Mouse (Mus musculus) hindbrain, embryonic 16.5 days (tissue): ENCODE measurements around the gene Dnajc4. TPM values are rescaled to one million over a fixed set of nuclear protein-coding genes. Genes with fewer than 3 reads are reported as not detected.

Experiments
- ATAC-seq: fragments of 200-750 bp; cut with Nextera tagmentation; 2 replicates; pipeline ENCODE4 v1.8.0; 2017; ENCODE audit warnings: moderate TSS enrichment, moderate library complexity
- H3K27ac ChIP-seq: fragments of 300-500 bp; sonication (generic); 2 replicates; pipeline ENCODE4 v1.5.1; 2014; ENCODE audit warnings: low read depth, mild to moderate bottlenecking, control low read depth, low read length, moderate library complexity
- H3K27me3 ChIP-seq: fragments of 300-500 bp; sonication (generic); replicated peaks from 2 replicates; pipeline ENCODE4 v1.6.1; 2014; ENCODE audit warnings: low read length; ENCODE audit not compliant: control insufficient read depth, insufficient read depth
- H3K36me3 ChIP-seq: fragments of 300-500 bp; sonication (generic); 2 replicates; pipeline ENCODE4 v1.6.1; 2014; ENCODE audit warnings: mild to moderate bottlenecking, low read length, moderate library complexity, mixed read lengths; ENCODE audit not compliant: control insufficient read depth, insufficient read depth
- H3K4me1 ChIP-seq: fragments of 300-500 bp; sonication (generic); 2 replicates; pipeline ENCODE4 v1.6.1; 2014; ENCODE audit warnings: low read depth, low read length; ENCODE audit not compliant: control insufficient read depth, insufficient read depth
- H3K4me2 ChIP-seq: fragments of 300-500 bp; sonication (generic); 2 replicates; pipeline ENCODE4 v1.6.1; 2014; ENCODE audit warnings: mild to moderate bottlenecking, low read length, control low read depth, moderate library complexity
- H3K4me3 ChIP-seq: fragments of 300-500 bp; sonication (generic); 2 replicates; pipeline ENCODE4 v1.5.1; 2014; ENCODE audit warnings: mild to moderate bottlenecking, low read length, control low read depth, moderate library complexity
- H3K9ac ChIP-seq: fragments of 300-500 bp; sonication (generic); 2 replicates; pipeline ENCODE4 v1.6.1; 2014; ENCODE audit warnings: low read depth, mild to moderate bottlenecking, control low read depth, low read length, moderate library complexity
- H3K9me3 ChIP-seq: fragments of 300-500 bp; sonication (generic); 2 replicates; pipeline ENCODE4 v1.6.1; 2014; ENCODE audit warnings: mild to moderate bottlenecking, low read length, moderate library complexity; ENCODE audit not compliant: control insufficient read depth
- WGBS: fragments of 180-500 bp; shearing (Covaris S2); extraction: QIAGEN DNeasy Blood & Tissue Kit; methylation state at CpG from one replicate; pipeline ENCODE4 v1.1.7; 2014; 5-methylcytosine and 5-hydroxymethylcytosine counted together
- polyA plus RNA-seq: library from polyadenylated mRNA; unstranded; fragments of >200 nt; fragmentation: Nextera tagmentation; extraction: Ambion mirVana; gene quantifications from 2 replicates; pipeline ENCODE4 v1.2.1, GENCODE M21; 2015

Dnajc4 gene
- polyA plus RNA-seq, 1 experiment from 2014 or later: 24.8 TPM

DNA sequence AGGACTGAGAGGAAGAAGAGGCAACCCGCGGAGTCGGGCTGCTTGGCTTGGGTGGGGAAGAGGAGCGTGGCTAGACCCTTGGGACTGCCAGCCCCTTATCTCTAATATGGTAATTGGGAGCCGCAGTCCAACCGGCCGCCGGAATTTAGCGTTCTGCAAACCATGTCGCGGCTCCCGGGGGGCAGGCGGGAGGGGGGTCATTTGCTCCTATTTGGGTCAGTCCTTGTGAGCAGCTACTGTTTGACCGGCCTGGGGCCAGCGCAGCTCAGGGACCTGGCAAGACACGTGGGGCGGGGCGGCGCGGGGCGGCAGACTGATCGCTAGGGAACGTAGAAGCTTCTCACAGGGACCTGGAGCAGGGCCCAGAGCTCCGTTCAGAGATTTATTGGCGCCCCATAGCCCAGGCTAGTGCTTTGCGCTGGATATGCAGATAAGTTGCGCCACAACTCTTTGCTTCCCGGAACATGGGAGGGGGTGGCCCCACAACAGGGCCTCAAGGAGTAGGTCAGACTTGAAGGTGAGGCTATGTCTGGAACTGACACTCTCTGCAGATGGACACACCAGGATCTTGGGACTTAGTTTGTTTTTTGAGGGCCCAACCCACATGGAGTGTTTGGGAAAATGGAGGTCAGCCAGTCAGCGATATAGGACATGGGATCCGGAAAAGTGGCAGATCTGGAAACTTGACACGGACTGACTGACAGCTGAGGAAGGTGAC lies 40.2 kb downstream of the Dnajc4 start:
- Histone ChIP-seq H3K9ac (peak overlapping the region; percentile 77), H3K4me1 (peaks cover 19% of the 10 kb centered on the region), H3K4me2 (peak overlapping the region; percentile 98), H3K9me3 (no peaks in the 10 kb centered on the region), H3K4me3 (peak overlapping the region; percentile 61), H3K27ac (peak overlapping the region; percentile 96), H3K36me3 (peaks cover 6% of the 10 kb centered on the region), H3K27me3 (no peaks in the 10 kb centered on the region)
- peak; percentile 27 for ATAC-seq
- 3% methylated on average over 31 of the region's 31 CpGs for WGBS

DNA sequence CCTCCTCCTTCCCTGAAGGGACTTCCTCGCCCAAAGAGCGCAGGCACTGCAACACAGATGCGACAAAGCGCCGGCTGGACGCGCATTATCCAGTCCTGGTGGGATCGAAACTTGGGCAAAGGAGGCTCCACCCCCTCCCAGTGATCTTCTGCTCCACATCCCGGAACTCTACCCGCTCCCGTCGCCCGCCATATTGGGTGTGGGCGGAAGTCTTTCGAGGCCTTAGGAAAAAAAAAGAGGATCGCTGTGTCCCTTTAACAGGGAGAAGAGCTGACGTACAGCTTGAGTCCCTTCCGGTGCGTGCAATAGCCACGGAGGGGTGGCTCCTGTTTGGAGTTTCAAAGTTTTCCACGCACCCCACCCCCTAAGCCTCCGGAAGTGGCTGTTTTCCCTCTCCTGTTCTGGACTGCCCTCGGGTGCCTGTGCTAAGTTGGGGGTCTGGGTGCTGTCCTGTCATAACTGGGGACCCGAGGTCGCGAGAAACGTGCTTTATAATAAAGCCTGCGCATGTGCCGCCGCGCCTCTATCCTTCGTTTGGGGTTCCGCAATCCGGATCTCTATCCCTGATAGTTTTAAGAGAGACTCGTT lies 40.9 kb downstream of the Dnajc4 start:
- peak; percentile 88 for ATAC-seq

DNA sequence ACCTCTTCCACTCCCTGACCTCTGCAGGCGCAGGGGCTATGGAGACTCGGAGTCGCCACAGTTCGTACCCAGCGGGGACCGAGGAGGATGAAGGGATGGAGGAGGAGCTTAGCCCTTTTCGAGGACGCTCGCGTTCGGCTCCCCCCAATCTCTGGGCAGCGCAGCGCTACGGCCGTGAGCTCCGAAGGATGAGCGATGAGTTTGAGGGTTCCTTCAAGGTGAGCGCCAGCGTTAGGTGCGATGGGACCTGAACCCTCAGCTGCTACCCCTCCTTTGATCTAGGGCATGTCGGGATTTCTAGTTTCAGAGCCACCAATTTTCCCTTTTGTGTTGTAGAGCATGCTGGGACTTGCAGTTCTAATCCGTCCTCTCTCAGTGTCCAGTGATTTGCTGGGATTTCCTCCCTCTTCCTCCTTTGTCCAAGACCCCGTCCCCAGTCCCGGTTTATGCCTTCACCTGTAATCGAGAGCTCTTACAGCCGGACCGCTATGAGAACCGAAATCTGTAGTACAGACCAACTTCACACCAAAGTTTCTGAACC lies 41.7 kb downstream of the Dnajc4 start:
- Histone ChIP-seq H3K9ac (peak overlapping the region; percentile 81), H3K9me3 (no peaks in the 10 kb centered on the region), H3K4me3 (peak overlapping the region; percentile 61), H3K27ac (peak overlapping the region; percentile 96), H3K4me1 (peaks cover 19% of the 10 kb centered on the region), H3K36me3 (peaks cover 4% of the 10 kb centered on the region; the same call in 1 of the 2 replicates), H3K4me2 (peak overlapping the region; percentile 98), H3K27me3 (no peaks in the 10 kb centered on the region)
- peak; percentile 40 for ATAC-seq
- WGBS: 0% methylated on average over 28 of the region's 28 CpGs

More for the DNA sequence above, 40.9 kb downstream of the Dnajc4 start:
- Histone ChIP-seq H3K9me3 (no peaks in the 10 kb centered on the region), H3K4me3 (peak overlapping the region; percentile 61), H3K27me3 (no peaks in the 10 kb centered on the region), H3K36me3 (peaks cover 6% of the 10 kb centered on the region), H3K4me1 (peaks cover 19% of the 10 kb centered on the region), H3K27ac (peak overlapping the region; percentile 96), H3K9ac (peak overlapping the region; percentile 81), H3K4me2 (peak overlapping the region; percentile 98)
- WGBS: under 1% methylated on average over 35 of the region's 35 CpGs

- Histone ChIP-seq H3K9me3 (no peaks in the 10 kb centered on the region), H3K27me3 (no peaks in the 10 kb centered on the region), H3K27ac (peak overlapping the region; percentile 96), H3K9ac (peak overlapping the region; percentile 81), H3K4me1 (peaks cover 19% of the 10 kb centered on the region), H3K36me3 (no peaks in the 10 kb centered on the region; the same call in 1 of the 2 replicates), H3K4me3 (peak overlapping the region; percentile 61), H3K4me2 (peak overlapping the region; percentile 98)
- no peak for ATAC-seq
- 37% methylated on average over 5 of the region's 5 CpGs for WGBS
Measured at GRCm38 (mm10) chr19:6949951-6950350, 42.4 kb downstream of the Dnajc4 start.

DNA sequence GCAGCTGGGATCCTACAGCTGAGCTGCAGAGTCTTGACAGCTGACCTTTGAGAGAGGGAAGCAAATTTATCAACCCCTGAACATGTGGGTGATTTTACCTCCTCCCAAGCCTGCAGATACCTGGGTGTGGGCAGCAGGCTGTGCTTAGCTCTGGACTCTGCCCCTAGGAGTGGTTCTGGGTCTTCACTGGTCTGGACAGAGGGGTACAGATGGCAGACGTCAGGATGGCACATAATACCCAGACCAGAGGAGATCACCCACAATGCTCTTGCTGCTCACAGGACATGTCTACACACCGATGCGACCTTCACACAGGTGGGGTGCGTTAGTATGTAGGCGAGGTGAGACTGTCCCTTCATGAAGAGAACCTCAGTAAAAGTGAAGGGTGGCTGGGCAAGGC lies 42.8 kb downstream of the Dnajc4 start:
- 92% methylated on average over 5 of the region's 5 CpGs for WGBS
- H3K4me1 ChIP-seq: peaks cover 19% of the 10 kb centered on the region
- no peak for ATAC-seq
- H3K36me3 ChIP-seq: no peaks in the 10 kb centered on the region; the same call in 1 of the 2 replicates
- no peaks in the 10 kb centered on the region for H3K27me3 ChIP-seq
- H3K9me3 ChIP-seq: no peaks in the 10 kb centered on the region
- H3K4me3 ChIP-seq: no peak overlapping the region
- H3K4me2 ChIP-seq: no peak overlapping the region
- no peak overlapping the region for H3K9ac ChIP-seq
- H3K27ac ChIP-seq: no peak overlapping the region

- no peaks in the 10 kb centered on the region for H3K27me3 ChIP-seq
- H3K9ac ChIP-seq: no peak overlapping the region
- no peaks in the 10 kb centered on the region; the same call in 1 of the 2 replicates for H3K36me3 ChIP-seq
- no peak overlapping the region for H3K4me3 ChIP-seq
- no peak overlapping the region for H3K4me2 ChIP-seq
- H3K9me3 ChIP-seq: no peaks in the 10 kb centered on the region
- ATAC-seq: no peak
- H3K27ac ChIP-seq: no peak overlapping the region
- H3K4me1 ChIP-seq: peaks cover 20% of the 10 kb centered on the region
- WGBS: 64% methylated on average over 4 of the region's 4 CpGs
Measured at GRCm38 (mm10) chr19:6948186-6948585, 44.2 kb downstream of the Dnajc4 start.

DNA sequence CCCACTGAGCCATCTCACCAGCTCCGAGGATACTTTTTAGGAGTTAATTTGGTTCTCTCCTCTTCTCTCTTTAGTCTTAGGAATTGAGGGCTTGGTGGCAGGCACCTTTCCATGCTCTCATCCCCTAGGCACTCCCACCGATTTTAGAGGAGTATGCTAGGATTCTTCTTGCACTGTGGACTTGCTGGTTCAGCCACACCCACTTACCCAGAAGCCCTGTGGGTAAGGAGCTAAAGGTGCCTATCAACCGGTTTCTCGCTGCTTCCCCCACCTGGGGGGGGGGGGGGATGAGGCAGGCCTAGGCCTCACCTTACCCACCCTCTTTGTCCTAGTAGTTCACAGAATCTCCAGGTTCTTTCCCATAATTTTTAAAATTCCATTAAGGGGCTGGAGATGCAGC lies 44.6 kb downstream of the Dnajc4 start:
- H3K9me3 ChIP-seq: no peaks in the 10 kb centered on the region
- H3K4me1 ChIP-seq: peaks cover 20% of the 10 kb centered on the region
- H3K4me3 ChIP-seq: no peak overlapping the region
- ATAC-seq: no peak
- H3K36me3 ChIP-seq: no peaks in the 10 kb centered on the region; the same call in 1 of the 2 replicates
- 56% methylated on average over 4 of the region's 4 CpGs for WGBS
- H3K27me3 ChIP-seq: no peaks in the 10 kb centered on the region
- no peak overlapping the region for H3K9ac ChIP-seq
- no peak overlapping the region for H3K4me2 ChIP-seq
- no peak overlapping the region for H3K27ac ChIP-seq

DNA sequence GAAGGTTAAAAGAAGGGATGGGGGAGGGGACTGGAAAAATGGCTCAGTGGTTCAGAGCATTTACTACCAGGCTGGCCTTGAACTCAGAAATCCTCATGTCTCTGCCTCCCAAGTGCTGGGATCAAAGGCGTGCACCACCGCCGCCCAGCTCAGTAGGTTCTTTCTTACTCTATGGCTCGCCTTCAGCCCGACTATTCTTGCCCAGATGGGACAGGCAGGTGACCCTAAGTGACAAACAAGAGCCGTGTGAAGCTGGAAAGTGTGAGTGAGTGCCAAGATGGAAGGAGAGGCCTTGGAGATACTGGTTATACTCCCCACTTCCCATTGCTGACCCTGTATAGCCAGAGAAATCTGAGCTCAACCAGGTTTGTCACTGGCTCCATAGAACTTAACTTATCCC lies 48.7 kb downstream of the Dnajc4 start:
- 94% methylated on average over 6 of the region's 6 CpGs for WGBS
- no peaks in the 10 kb centered on the region for H3K9me3 ChIP-seq
- H3K27ac ChIP-seq: no peak overlapping the region
- ATAC-seq: no peak
- H3K4me3 ChIP-seq: no peak overlapping the region
- H3K27me3 ChIP-seq: no peaks in the 10 kb centered on the region
- no peak overlapping the region for H3K9ac ChIP-seq
- peaks cover 29% of the 10 kb centered on the region for H3K4me1 ChIP-seq
- H3K36me3 ChIP-seq: no peaks in the 10 kb centered on the region; the same call in 1 of the 2 replicates
- H3K4me2 ChIP-seq: no peak overlapping the region

DNA sequence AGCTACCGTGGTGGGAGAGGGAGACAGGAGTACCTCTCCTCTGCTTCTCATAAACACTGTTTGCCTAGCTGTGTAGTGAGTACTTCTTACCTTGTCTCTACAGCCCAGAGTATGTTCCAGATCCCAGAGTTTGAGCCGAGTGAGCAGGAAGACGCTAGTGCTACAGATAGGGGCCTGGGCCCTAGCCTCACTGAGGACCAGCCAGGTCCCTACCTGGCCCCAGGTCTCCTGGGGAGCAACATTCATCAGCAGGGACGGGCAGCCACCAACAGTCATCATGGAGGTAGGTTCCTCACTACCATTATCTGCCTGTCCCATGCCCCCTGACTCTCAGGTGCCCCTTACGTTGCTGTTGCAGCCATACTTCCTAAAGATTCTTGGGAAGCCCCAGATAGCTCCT lies 49.6 kb downstream of the Dnajc4 start:
- Histone ChIP-seq H3K9ac (peak overlapping the region; percentile 95), H3K9me3 (no peaks in the 10 kb centered on the region), H3K27me3 (no peaks in the 10 kb centered on the region), H3K4me1 (peaks cover 35% of the 10 kb centered on the region), H3K36me3 (no peaks in the 10 kb centered on the region; the same call in 1 of the 2 replicates), H3K4me3 (peak overlapping the region; percentile 86), H3K4me2 (peak overlapping the region; percentile 76), H3K27ac (peak overlapping the region; percentile 97)
- WGBS: 23% methylated on average over 5 of the region's 5 CpGs
- ATAC-seq: peak; percentile 5; the same call in 1 of the 2 replicates
